ENCODE assay signal across 8 mouse cellular contexts in the genomic region with DNA sequence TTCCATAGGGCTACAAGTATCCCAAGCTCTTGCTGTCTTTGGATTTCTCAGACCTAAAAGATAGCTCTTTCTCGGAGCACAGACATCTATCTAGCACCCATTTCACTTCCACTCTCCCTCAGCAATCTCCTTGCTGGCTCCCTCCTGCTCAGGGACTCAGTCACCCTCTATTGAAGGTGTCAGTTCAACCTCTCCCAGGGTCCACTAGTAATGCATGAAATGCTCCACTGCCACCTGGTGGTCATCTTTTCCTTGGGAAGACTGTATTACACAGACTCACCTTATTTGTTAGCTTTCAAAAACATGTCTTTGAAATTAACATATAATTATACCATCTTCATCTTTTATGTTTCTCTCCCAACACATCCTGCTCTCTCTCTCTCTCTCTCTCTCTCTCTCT.
DNase-seq lines count a peak whose midpoint lies in the region.

No protein-coding gene starts in this region.

- WGBS in hindbrain, embryonic 10.5 days, result 34% methylated on average over 1 of the region's 1 CpGs

- no peaks in the 10 kb centered on the region for H3K4me1 ChIP-seq in hindbrain, embryonic 10.5 days (replicated peaks)

- no peaks in the 10 kb centered on the region for H3K27me3 ChIP-seq in hindbrain, embryonic 10.5 days (ENCODE audit: insufficient read depth, poor library complexity, severe bottlenecking)

- no peaks in the 10 kb centered on the region for H3K9me3 ChIP-seq in hindbrain, embryonic 10.5 days

- DNase-seq in 416B (ENCODE audit: low read depth), result peak; percentile 51
- peak; percentile 9 for DNase-seq in Muller cell, postnatal 12 days (ENCODE audit: inconsistent ontology term)
- peak; percentile 77 for DNase-seq in embryo, embryonic 10.5 days (ENCODE audit: low spot score)
- DNase-seq in hindbrain, embryonic 10.5 days (ENCODE audit: low spot score), result peak; percentile 27
- peak; percentile 71 for DNase-seq in layer of hippocampus, adult 9-10 months (ENCODE audit: low spot score)
- peak; percentile 21 for DNase-seq in lung, postnatal 25 days (ENCODE audit: low spot score)
- peak; percentile 68 for DNase-seq in right cerebral cortex, postnatal 4 days
- no peak for DNase-seq in spleen, postnatal 4 days (ENCODE audit: low spot score in 2 of 2)

- no peak overlapping the region for H3K4me3 ChIP-seq in hindbrain, embryonic 10.5 days

- no peaks in the 10 kb centered on the region for H3K36me3 ChIP-seq in hindbrain, embryonic 10.5 days

- H3K27ac ChIP-seq in hindbrain, embryonic 10.5 days, result no peak overlapping the region

Comparison
In these comparisons a context has a peak if more than half of its experiments do, and no peak if none do; other contexts are left out.
1. DNase-seq: peak in 416B (single experiment), Muller cell, postnatal 12 days (single experiment), embryo, embryonic 10.5 days (single experiment), hindbrain, embryonic 10.5 days (single experiment), layer of hippocampus, adult 9-10 months (single experiment), lung, postnatal 25 days (single experiment) and right cerebral cortex, postnatal 4 days (single experiment); none in spleen, postnatal 4 days (0 of 2).